In the genomic region with DNA sequence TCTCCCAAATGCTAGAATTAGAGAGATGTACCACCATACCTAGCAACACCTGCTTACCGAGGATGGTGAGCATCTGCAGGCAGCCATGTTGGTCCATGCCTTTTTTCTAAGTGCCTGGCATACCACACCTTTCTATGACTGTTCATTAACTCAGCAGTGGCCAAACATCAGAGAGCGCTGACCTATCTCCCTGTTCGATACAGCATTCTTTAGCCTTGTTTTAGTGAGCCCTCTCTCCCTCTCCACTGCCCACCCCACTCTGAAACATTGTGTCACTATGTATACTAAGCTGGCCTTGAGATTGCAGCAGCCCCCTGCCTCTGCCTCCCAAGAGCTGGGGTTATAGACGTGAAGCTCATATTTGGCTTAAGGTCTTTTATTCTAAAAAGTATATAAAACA, we compare ENCODE assay signal across 18 mouse cellular contexts. TPM values are rescaled to one million over a fixed set of nuclear protein-coding genes. Genes with fewer than 3 reads are reported as not detected.
"Had no signal": no experiment of that assay in that cellular context is flagged by ENCODE, and none has a peak within 500 bp of the region (broad histone marks: within the 10 kb centered on the region; RNA-seq: fewer than 3 reads in every experiment).

No protein-coding gene starts in this region.

- H3K27me3 ChIP-seq: limb, embryonic 15.5 days; lung, embryonic 15.5 days; stomach, embryonic 15.5 days had no signal

- DNase-seq: right cerebral cortex, postnatal 14 days; thymus, adult 18-20 months; thymus, postnatal 14 days had no signal

- H3K36me3 ChIP-seq: hindbrain, embryonic 13.5 days; lung, embryonic 15.5 days; stomach, embryonic 15.5 days had no signal

- H3K9me3 ChIP-seq: hindbrain, embryonic 13.5 days; limb, embryonic 15.5 days; lung, embryonic 15.5 days; megakaryocyte, embryonic 14.5 days; stomach, embryonic 15.5 days had no signal

- H3K4me2 ChIP-seq: hindbrain, embryonic 13.5 days; limb, embryonic 15.5 days; lung, embryonic 15.5 days; midbrain, embryonic 11.5 days; stomach, embryonic 15.5 days had no signal

- ATAC-seq: hindbrain, postnatal 0 days; midbrain, embryonic 16.5 days had no signal

- H3K27ac ChIP-seq: hindbrain, embryonic 13.5 days; hindbrain, postnatal 0 days; left cerebral cortex, adult 2 months; limb, embryonic 15.5 days; lung, embryonic 15.5 days; macrophage; stomach, embryonic 15.5 days had no signal

- H3K4me3 ChIP-seq: hindbrain, embryonic 13.5 days; left cerebral cortex, adult 2 months; limb, embryonic 15.5 days; lung, embryonic 15.5 days; stomach, embryonic 15.5 days had no signal

- H3K9ac ChIP-seq: hindbrain, embryonic 13.5 days; limb, embryonic 15.5 days; lung, embryonic 15.5 days; stomach, embryonic 15.5 days had no signal

RNA-seq across cellular contexts. Expression of gene Rsph14, which starts 21.3 kb away (rescaled TPM):
- total RNA-seq: left cerebral cortex, adult 2 months had no signal
- polyA plus RNA-seq: intestine, embryonic 14.5 days; large intestine, adult 2 months; limb, embryonic 11.5 days; limb, embryonic 15.5 days; macrophage; midbrain, embryonic 11.5 days; spleen, adult 2 months; stomach, embryonic 15.5 days; urinary bladder, adult 2 months had no signal
